Mouse (Mus musculus): ENCODE data around the gene Lpar3. TPM values are rescaled to one million over a fixed set of nuclear protein-coding genes. Genes with fewer than 3 reads are reported as not detected.
"Not testable (repeated sequence)": the region's sequence is repeated elsewhere in the genome, so short reads cannot be mapped to it uniquely, and the experiment has no call there.

The Lpar3 gene
- under 1 TPM in 1 of 3 experiments, not detected in 2; 0.23 TPM for polyA plus RNA-seq (2017; shearing (Covaris generic))

DNA sequence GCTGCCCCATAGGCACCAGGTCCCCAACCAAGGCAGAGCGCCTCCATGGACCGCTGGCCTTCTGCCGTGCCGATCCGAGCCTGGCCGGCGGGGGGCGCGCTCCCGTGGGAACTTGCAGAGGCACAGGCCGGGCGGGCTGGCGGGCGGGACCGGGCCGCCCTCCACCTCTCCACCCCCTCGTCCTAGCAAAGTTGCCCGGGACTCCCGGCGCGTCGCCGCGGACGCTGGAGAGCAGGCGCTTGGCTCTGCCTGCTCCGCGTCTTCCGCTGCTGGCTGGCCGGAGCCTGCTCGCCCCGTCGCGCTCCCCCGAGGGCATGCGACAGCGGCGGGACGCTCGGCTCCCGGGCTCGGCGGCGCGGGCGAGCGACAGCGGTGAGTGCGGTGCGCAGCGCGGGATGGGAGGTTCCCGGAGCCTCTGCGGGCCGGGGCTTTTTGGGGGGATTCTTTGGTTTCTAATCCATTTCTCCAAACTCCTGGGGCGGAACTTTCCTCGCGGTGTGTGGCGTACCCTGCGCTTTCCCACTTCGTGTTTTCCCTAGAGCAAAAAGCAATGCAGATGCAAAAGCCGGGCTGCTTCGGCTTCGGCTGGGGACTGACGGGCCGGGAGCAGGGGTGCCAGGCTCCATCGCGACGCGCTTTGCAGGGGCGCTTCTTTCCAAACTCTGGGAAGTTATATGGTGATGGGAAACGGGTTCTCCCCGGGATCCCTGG is at the start of gene Lpar3:
Lpar3 (plus strand) TSS at position 188 of the 711 bp plus-strand sequence.
- peak; percentile 28 for ATAC-seq

DNA sequence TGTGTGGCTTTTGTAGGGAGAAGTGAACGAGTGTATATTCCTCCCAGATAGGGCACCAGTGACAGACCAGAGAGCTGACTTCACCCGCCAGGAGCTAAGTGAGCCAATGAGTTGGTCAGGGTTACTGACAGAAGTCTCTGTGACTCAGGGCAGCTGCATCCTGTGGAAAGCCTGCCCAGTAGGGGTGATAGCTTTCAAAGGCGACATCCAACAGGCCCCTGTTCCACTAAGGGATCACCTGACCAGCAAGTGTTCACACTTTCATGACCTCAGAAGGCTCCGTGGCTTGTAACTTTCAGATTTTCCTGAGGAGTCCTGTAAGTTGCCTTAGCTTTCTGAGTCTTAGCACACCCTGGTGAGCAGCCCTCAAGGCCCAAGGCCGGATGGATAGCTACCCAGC is 47.7 kb upstream of the Lpar3 start:
- ATAC-seq, result no peak

DNA sequence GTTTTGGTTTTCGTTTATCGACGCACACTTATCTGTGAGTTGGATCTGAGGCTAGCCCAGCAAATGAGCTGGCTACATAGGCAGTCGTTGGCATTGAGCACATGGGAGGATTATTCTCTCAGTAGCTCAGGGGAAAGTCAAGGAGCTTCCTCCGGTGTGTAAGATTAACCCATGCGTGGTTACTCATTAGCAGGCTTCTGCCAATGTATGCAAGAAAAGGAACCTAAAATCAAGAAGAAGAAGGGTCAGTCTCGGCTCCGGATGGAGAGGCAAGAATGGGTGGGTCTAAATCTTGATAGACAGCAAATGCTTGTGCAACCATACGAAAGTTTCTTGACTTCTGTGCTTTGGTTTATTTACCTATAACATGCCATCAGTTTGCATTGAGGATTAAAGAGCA is 46.5 kb upstream of the Lpar3 start:
- no peak for ATAC-seq

DNA sequence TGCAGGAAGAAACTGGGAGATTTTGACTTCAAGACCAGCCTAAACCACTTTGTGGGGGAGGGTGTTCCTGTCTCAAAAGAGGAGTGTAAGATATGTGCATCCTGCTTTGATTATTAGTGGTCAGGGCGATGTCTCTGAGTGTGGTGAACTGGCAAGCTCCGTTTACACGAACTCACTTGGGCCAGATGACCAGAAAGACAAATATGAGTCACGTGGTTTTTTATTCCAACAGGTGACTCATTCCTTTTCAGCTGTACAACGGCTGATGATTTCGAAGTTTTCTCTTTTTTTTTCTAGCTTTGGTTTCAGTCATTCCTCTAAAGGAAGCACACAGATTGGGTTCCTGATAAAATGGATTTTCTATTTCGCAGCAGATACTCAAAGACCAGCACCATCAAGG is 43.5 kb upstream of the Lpar3 start:
- ATAC-seq, result peak; percentile 6

DNA sequence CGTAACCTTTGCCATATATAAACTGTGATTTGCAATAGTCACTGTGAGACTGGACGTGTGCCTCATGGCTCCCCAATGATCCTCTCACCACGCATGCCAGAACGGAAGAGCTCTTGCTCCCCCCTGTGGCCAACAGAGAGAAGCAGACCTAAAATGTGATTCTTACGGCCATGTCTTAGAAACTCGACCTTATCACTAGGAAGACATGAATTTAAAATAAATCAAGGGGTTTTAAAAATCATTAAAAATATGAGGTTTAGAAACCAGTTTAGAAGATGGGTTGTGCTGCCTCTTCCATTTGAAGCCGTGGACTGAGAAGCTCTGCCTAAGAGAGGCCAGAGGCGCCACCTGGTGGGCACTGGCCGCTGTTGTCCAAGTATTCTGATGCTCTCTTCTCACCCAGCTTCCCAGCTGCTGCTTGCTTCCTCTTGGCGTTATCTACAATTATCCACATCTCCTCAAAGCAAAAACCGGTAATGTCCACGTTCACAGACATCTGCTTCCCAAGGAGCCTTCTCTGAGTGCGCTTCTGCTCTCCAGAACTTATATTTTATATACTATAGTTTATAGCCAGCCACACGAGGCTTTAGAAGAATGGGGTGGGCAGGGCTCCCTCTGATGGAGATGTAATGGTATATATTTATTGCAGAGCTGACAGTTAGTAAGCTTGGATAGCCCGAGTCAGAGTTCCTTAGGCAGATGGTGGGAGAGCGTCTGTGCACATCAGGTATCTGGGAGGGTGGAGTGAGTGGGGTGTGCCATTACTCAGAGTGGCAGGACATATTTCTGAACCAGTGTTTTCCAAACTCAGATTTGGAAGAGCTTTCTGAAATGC is 42.8 kb upstream of the Lpar3 start:
- ATAC-seq, result peak; percentile 88

DNA sequence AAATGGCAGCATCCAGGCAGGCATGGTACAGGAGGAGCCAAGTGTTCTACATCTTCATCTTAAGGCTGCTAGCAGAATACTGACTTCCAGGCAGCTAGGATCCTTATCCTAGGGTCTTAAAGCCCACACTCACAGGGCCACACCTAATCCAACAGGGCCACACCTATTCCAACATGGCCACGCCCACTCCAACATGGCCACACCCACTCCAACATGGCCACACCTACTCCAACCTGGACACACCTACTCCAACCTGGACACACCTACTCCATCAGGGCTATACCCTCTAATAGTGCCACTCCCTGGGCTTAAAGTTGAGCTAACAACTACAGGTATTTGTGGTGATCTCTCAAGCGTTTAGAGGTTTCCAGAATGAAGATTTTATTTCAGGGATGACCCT is 40.4 kb upstream of the Lpar3 start:
- ATAC-seq, result no peak

DNA sequence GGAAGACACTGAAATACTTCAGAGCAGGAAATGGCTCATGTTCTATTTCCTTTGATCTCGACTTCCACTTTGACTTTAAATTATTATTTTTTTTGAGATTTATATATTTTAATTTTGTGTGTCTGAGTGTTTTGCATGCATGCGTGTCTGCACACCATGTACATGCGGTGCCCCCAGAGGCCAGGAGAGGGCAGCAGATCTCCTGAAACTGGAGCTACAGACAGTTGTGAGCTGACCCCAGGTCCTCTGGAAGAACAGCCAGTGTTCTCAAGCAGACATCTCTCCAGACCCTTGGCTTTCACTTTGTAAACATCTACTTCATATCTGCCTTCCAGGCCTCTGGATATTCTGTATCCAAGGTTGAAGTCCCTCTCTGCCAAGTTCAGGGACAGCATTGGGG is 39.8 kb upstream of the Lpar3 start:
- peak; percentile 30 for ATAC-seq

DNA sequence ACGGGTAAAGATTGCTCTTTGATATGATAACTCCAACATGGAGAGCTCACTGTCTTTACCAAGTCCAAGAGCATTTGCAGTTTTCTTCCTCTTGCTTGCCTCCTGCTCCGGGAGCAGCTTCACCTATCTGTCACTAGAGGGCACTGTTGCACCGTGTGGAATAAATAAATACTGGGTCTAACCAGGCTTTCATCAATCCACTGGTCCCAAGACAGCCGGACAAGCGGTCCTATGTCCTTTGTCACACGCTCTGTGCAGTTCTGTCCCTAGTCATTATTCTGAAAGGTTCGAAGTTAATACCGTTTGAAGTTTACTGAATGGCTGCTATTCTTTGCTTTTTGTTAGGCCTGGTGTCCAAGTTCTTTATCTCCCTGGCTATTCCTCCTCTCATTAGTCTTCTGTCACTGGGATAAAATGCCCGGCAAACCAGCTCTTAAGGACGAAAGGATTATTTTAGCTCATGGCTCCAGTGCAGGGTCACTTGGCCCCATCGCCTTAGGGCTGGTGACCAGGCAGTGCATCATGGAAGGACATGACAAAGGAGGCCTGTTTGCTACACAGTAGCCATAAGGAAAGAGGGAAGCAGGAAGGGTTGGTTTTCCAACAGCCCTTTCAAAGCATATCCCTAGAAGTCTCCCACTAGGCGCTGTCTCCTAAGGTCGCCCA is 35.6 kb upstream of the Lpar3 start:
- peak; percentile 53 for ATAC-seq

DNA sequence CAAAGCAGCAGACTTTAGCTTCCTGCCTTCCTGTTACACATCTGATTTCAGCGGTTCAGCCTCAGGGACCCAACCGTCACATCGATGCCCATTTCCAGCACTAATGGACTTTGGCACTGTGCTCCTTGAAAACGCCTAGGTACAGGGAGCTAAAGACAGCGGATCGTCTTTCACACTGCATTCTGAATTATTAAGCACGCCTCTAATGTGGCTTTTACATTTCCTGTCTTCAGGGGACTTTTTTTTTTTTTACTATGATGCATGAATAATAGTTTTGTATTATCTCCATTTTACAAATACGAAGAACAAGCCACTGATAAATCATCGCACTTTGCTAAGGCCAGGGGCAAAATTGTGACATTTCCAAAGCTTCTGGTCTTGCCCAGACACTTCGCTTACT is 34.7 kb upstream of the Lpar3 start:
- peak; percentile 89 for ATAC-seq

DNA sequence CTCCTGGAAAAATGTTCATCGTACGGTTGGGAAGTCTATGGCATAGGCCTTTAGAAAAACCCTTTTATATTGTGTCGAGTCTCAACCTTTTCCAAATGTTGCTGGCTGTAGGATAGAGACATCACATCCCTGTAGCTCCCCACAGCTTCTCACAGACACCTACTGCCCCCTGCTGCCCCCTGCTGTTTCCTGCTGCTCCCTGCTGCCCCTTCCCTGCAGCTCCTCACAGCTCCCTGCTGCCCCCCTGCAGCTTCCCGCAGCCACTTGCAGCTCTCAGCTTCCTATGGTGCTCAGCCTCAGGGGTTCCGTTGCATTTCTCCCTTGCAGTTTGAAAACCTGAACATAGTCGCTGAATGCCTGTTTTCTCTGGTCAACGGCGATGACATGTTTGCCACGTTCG is 30.8 kb upstream of the Lpar3 start:
- no peak for ATAC-seq

DNA sequence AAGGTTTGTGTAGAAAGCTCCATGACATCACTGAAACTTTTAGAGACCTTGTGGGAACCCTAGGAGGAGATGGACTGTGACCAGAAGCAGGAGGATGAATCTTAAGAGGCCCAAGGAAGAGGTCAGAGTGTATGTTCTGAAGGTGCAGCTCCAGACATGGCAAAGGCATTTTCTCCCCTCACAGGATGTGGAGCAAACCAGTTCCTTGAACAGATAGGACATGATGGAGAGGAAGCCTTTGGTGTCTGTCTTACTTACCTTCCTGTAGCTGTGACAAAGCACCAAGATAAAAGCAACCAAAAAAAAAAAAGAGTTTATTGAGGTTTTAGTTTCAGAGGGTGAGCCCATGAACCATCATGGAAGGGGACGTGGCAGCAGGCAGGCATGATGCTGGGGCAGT is 28.3 kb upstream of the Lpar3 start:
- peak; percentile 81 for ATAC-seq

DNA sequence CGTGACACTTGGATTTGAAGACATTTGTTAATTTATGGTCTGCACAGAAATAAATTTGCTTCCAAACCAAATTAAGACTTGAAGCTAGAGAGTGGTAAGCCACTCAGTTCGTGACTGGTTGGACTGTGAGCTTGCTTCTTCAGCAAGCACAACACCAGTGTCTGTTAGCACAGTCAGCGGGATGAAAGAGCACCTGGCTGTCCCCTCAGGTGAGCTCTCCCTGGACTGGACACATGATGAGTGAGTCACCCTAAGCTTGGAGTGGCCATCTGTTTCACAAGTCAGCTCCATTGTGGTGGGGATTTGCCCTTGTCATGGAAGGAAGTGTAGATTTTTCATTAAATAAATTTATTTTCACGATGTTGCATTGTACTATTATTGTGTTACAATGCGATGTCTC is 25.6 kb upstream of the Lpar3 start:
- no peak for ATAC-seq

DNA sequence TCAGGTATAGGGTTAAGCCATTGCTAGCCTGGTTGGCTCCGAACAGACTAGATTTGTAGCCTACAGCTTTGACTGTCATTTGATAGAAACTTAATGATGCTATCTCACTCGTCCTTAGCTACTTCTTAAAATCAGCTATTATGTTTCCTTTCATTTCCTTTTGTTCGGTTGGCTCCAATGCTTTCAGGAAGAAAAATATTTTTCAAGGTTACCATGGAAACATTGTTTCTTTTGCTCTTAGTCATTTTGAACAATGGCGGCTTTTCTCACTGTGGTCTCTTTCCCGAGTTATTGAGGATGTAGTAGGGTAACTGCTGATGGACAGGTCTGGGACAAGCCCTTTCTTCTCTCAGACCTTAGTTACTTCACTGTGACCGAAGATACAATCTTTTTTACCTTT is 24.5 kb upstream of the Lpar3 start:
- no peak for ATAC-seq

DNA sequence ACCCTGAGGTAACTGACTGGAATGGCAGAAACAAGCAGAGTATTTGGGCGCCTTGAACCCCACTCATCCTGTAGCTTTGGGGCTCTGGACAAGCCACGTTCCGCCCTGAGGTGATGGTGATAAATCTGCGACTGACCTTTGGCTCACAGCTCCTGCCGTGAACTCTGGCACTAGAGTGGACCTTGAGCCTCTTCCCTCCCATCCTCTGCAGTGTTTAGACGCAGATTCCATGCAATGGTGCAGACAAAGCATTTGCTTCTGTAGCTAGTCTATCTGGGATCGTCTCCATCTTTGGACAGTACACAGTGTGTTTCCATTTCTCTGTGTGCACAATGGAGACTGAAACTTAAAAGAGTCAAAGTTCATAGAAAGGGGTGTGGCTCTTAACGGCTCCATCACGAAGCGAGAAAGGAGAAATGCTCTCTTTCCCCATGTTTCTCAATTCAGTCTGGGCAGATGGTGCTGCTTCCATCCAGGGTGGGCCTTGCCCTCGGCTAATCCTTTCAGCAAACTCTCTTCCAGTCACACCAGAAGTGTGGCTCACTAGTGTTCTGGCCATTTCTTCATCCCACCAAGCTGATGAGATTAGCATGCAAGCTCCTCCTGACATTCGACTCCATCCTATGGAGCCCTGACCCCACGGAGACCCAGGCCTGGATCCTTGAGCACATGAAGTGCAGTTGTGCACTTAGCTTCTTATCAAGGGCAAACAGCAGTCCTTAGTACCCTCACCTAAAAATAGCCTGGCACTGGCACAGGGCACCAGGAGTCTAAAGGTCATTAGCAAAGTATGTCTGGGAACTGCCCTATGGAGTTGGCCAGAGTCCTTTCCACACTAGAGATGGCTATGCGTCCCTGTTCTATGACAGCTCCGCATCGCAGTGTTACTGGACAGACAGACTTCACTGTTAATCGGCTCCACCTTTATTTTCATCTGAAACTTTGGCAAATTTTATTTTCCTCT is 23.7 kb upstream of the Lpar3 start:
- ATAC-seq, result no peak

DNA sequence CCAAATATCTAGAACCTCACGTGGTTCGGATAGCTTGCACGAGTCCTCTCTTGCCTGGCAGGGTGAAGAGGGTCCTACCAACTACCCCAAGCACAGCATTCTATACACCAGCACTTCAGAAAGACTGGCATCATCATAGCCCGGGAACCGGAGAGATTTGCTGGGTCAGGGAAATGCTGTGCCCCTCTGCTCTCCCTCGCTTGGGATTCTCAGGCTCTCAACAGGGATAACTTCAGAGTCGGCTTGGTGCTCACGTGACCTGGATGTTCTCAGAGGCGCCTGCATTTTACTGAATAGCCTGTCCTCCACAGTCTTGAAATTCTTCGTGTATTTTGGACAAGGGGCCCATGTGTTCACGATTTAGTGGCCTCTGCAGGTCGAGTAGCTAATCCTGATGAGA is 23.0 kb upstream of the Lpar3 start:
- no peak for ATAC-seq

DNA sequence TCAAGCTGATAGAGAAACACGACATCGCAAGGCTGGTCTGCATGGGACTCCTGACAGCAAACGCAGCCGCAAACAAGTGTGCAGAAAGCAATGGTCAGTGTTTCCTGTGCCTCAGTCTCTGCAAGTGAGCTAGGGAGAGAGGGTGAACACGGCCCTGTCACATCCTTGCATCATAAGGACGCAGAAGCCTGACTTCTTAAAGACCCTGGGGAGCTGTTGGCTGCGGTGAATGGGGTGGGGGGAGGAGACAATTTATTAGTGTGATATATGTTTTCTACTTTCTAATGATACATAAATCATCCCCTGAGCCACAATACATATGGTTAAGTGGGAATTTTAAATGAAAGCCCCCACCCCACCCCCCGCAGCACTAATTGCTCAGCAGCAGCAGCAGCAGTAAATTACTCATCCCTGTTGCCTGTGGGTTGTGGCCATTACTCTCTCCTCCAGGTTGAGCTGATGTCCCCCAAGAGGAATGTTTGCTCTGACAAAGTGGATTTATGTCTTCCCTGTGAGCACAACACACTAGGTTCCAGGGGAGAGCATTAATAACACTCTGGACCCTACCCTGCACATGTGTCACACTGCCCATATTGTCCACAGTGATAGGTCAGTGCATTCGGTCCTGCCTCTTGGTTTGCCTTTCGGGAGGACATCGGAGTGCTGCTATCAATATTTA is 21.8 kb upstream of the Lpar3 start:
- no peak for ATAC-seq

DNA sequence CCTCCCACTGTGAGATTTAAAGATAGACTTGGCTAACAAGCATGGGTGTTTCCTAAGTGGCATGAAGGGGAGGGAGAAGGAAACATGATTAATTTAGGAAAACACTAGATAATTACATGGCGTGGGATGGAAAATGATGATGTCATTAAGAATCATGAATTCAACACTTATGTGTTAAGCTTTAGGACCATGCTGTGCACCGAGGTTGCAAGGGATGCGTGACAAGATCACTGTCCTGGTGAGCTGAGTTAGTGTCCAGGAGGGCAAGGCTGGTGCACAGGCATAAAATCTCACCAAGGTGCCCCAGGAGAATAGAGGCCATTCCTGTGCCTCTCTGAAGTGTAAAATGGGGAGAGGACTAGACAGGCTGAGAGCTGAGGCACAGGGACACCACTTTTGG is 21.3 kb upstream of the Lpar3 start:
- ATAC-seq, result no peak

DNA sequence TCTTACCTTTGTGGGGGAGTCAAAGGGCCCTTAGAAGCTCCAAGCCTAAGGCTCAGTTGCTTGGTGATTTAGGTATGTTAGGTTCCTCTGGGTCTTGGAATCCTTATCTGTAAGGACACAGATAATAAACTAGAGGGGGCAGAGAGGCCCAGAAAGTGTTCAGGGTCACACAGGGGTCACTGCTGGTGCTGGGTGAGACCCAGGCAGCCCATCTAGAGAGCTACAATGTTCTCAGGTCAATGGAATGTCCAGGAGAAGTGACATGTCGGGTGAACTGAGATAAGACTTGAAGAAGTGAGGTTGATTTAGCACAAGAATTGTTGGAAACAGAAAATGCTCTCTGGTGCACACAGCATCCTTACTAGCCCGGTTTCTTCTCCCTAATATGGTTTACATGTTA is 16.4 kb upstream of the Lpar3 start:
- no peak for ATAC-seq

DNA sequence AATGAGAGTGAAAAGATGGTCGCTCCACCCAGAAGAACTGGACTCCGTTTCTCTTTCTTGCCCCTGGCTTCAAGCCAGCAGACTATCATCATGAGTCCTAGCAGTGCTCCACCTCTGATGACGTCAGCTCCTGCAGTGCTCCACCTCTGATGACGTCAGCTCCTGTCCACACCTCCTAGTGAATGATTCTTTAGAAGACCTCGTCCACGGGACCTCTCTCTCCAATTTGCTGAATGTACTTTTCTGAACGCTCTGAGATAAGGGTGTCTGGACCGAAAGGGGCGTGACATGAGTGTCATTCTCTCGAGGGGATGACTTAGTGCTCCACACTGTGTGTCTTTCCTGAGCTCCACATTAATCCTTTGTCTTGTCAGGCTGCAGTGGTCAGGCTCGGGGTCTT is 15.5 kb upstream of the Lpar3 start:
- no peak for ATAC-seq

DNA sequence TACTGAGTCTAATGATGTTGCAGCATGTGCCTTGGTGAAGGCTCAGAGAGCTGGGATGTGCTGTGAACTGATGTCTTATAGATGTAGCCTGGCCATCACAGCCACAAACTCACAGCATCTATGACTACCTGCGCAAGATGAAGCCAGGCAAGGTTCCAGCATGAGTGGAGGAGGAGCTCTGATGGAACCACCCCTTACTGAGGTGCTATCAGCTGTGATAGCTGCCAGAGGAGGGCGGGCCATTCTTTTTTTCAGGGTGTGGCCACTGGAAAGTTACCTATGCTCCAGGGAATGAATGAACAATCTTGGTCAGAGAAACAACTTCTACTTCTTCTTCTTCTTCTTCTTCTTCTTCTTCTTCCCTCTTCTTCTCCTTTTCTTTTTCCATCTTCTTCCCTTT is 14.1 kb upstream of the Lpar3 start:
- ATAC-seq, result no peak

DNA sequence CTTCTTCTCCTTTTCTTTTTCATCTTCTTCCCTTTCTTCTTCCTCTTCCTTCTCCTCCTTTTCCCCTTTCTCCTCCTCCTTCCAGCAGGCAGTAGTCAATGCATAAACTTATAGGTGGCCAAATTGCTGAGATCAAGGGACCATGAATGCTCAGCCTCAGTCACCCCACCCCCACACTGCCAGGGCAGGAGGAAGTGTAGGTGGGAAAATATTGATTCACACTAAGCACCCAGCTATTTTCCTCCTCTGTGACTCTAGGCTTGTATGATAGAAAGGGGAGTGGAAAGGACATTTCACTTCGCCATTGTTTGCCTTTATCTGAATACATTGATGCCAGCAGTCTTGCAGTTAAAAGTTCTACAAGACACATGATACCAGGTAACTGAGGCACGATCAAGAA is 13.3 kb upstream of the Lpar3 start:
- ATAC-seq, result peak; percentile 52

DNA sequence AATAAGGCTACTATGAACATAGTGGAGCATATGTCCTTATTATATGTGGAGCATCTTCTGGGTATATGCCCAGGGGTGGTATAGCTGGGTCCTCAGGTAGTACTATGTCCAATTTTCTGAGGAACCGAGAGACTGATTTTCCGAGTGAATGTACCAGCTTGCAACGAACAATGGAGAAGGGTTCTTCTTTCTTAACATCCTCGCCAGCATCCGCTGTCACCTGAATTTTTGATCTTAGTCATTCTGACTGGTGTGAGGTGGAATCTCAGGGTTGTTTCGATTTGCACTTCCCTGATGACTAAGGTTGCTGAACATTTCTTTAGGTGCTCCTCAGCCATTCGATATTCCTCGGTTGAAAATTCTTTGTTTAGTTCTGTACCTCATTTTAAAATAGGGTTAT is 11.0 kb upstream of the Lpar3 start:
- ATAC-seq, result not testable (repeated sequence)

Data from inflammation-experienced regulatory T-cells, adult 6 months (primary cell).